Mouse (Mus musculus) midbrain, postnatal 0 days (tissue): Measurements from ENCODE around the gene Csf2rb2. TPM values are rescaled to one million over a fixed set of nuclear protein-coding genes. Genes with fewer than 3 reads are reported as not detected.

Experiments
- ATAC-seq: fragments of 200-750 bp; cut with Nextera tagmentation; 2 replicates; pipeline ENCODE4 v1.8.0; 2017; ENCODE audit warnings: moderate number of reproducible peaks, mild to moderate bottlenecking, moderate TSS enrichment, moderate library complexity; ENCODE audit not compliant: low FRiP score
- DNase-seq: peaks from one replicate; pipeline ENCODE4 v3.0.0-alpha.2; 2015; ENCODE audit warnings: low spot score
- H3K27ac ChIP-seq: fragments of 300-500 bp; sonication (generic); 2 replicates; pipeline ENCODE4 v1.5.1; 2014; ENCODE audit warnings: low read depth, mild to moderate bottlenecking, low read length, mixed read lengths
- H3K27me3 ChIP-seq: fragments of 300-500 bp; sonication (generic); 2 replicates; pipeline ENCODE4 v1.6.1; 2014; ENCODE audit warnings: low read length, control low read depth, mixed read lengths; ENCODE audit not compliant: insufficient read depth
- H3K36me3 ChIP-seq: fragments of 300-500 bp; sonication (generic); 2 replicates; pipeline ENCODE4 v1.6.1; 2014; ENCODE audit warnings: low read length, control low read depth, mixed read lengths; ENCODE audit not compliant: insufficient read depth
- H3K4me1 ChIP-seq: fragments of 300-500 bp; sonication (generic); 2 replicates; pipeline ENCODE4 v1.6.1; 2014; ENCODE audit warnings: mild to moderate bottlenecking, control low read depth, antibody characterized with exemption, low read length, mixed read lengths; ENCODE audit not compliant: insufficient read depth
- H3K4me2 ChIP-seq: fragments of 300-500 bp; sonication (generic); 2 replicates; pipeline ENCODE4 v1.6.1; 2014; ENCODE audit warnings: low read depth, mild to moderate bottlenecking, low read length, mixed read lengths; ENCODE audit not compliant: poor library complexity, severe bottlenecking
- H3K4me3 ChIP-seq: fragments of 300-500 bp; sonication (generic); 2 replicates; pipeline ENCODE4 v1.5.1; 2014; ENCODE audit warnings: low read depth, mild to moderate bottlenecking, low read length, moderate library complexity
- H3K9ac ChIP-seq: fragments of 300-500 bp; sonication (generic); replicated peaks from 2 replicates; pipeline ENCODE4 v1.6.1; 2014; ENCODE audit warnings: mild to moderate bottlenecking, low read length, moderate library complexity, mixed read lengths; ENCODE audit not compliant: poor library complexity, severe bottlenecking
- H3K9me3 ChIP-seq: fragments of 300-500 bp; sonication (generic); 2 replicates; pipeline ENCODE4 v1.6.1; 2016; ENCODE audit warnings: low read length, control low read depth
- CTCF ChIP-seq: IDR thresholded peaks from 2 replicates; pipeline ENCODE4 v1.5.1; 2016; ENCODE audit warnings: antibody characterized with exemption, mild to moderate bottlenecking
- WGBS: fragments of 180-500 bp; shearing (Covaris S2); extraction: QIAGEN DNeasy Blood & Tissue Kit; methylation state at CpG from one replicate; pipeline ENCODE4 v1.1.7; 2014; 5-methylcytosine and 5-hydroxymethylcytosine counted together
- polyA plus RNA-seq: library from polyadenylated mRNA; unstranded; fragments of >200 nt; fragmentation: Nextera tagmentation; extraction: Ambion mirVana; gene quantifications from 2 replicates; pipeline ENCODE4 v1.2.1, GENCODE M21; 2015
- total RNA-seq: library from RNA; depleted of rRNA; stranded (reverse); fragments of >200 nt; gene quantifications from 2 replicates; pipeline ENCODE4 v1.2.3, GENCODE M21; 2014

The Csf2rb2 gene
- total and polyA plus RNA-seq, 2 experiments from 2014 or later = 0.11 to 0.28 TPM

DNA sequence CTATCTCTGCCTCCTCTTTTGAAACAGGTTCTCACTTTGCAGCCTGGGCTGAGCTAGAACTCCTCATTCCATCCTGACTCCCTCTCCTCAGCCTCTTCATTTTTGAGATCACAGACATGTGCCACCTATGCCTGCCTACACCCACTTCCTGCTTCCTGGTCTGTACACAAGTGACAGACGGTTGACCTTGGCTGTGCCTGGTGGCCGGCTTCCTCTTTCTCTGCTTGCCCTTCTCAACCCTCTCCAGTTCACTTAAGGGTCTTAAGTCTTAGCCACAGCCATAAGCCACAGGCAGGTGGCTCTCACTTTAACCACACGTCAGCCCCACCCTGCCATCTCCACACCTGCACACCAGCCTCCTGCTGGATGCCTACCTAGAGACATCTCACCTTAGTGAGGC, 57.1 kb downstream of the Csf2rb2 start:
- Histone ChIP-seq H3K27ac (no peak overlapping the region), H3K27me3 (no peaks in the 10 kb centered on the region), H3K9me3 (no peaks in the 10 kb centered on the region), H3K36me3 (no peaks in the 10 kb centered on the region), H3K4me3 (no peak overlapping the region), H3K4me1 (no peaks in the 10 kb centered on the region), H3K9ac (no peak overlapping the region), H3K4me2 (no peak overlapping the region)
- no peak for DNase-seq
- 78% methylated on average over 3 of the region's 3 CpGs for WGBS
- ATAC-seq = no peak
- TF ChIP-seq CTCF = no peak

DNA sequence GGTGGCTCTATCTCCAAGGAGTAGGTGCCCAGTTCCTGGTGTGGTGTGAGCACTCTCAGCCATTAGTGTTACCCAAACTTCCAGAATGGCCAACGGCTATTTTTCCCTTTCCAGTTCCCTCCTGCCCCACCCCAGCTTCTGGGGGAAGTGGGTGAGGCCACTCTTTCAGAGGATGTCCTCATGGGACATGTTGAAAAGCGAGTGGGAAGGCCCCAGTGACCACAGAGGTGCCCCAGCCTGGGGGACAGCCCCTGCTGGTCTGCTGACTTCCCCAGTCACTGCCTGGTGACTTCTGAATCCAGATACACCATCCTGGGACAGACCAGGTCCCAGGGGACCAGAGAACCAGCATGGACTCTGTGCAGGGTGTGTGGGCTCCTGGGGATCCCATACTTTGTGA, 57.9 kb downstream of the Csf2rb2 start:
- Histone ChIP-seq H3K4me3 (no peak overlapping the region), H3K9ac (no peak overlapping the region)

DNA sequence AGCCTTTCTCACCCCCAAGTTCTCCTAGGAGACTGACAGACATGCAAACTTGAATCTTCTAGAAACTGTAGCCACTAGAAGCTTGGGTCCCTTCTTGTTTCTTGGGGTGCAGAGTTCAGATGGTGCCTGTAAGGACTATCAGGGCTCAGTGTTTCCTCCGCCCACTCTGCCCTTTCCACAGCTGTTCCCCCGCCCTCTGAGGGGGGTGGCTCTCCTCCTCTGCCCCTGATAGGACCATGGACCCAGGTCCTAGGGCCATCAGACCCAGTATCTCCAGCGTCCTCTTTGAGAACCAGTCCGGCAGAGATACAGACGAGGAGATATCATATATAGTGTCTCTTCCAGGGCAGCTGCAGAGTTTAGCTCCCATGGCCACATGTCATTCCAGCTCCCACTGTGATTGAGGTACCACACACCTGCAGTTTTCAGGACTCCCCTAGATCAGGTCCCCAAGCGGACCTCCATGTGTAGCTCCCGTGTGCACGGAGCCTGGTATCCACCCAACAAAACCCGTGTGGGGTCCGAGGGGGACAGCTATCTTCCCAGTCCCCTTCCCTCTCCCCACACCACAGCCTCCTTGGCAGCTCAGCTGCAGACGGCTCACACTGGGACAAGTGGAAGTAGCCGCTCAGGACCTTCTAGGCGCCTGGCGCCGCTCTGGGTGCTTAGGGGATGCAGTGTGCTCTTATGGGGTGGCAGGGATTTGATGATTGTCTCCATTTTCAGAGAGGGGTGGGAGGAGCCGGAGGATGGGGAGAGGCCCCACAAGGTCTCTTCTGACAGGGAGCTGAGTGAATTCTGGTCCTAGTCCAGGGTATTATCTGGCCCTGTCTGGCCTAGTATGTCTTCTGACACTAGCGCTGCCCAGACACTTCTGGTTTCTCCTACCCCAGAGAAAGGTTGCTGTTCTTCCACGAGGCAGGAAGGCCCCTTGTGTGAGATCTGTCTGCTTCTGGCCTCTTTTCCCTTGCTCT, 59.1 kb downstream of the Csf2rb2 start:
- Histone ChIP-seq H3K4me2 (no peak overlapping the region), H3K4me3 (no peak overlapping the region), H3K27me3 (no peaks in the 10 kb centered on the region), H3K9me3 (no peaks in the 10 kb centered on the region), H3K27ac (no peak overlapping the region), H3K9ac (no peak overlapping the region), H3K4me1 (no peaks in the 10 kb centered on the region), H3K36me3 (no peaks in the 10 kb centered on the region)
- DNase-seq (no peak), ATAC-seq (no peak)
- no peak for TF ChIP-seq CTCF
- WGBS = 83% methylated on average over 18 of the region's 18 CpGs

More for the DNA sequence above, 57.9 kb downstream of the Csf2rb2 start:
- no peak overlapping the region for H3K27ac ChIP-seq
- DNase-seq = no peak
- no peak for ATAC-seq
- no peaks in the 10 kb centered on the region for H3K9me3 ChIP-seq
- H3K4me1 ChIP-seq = no peaks in the 10 kb centered on the region
- H3K4me2 ChIP-seq = no peak overlapping the region
- TF ChIP-seq CTCF = no peak
- H3K27me3 ChIP-seq = no peaks in the 10 kb centered on the region
- H3K36me3 ChIP-seq = no peaks in the 10 kb centered on the region
- 59% methylated on average over 2 of the region's 2 CpGs for WGBS

DNA sequence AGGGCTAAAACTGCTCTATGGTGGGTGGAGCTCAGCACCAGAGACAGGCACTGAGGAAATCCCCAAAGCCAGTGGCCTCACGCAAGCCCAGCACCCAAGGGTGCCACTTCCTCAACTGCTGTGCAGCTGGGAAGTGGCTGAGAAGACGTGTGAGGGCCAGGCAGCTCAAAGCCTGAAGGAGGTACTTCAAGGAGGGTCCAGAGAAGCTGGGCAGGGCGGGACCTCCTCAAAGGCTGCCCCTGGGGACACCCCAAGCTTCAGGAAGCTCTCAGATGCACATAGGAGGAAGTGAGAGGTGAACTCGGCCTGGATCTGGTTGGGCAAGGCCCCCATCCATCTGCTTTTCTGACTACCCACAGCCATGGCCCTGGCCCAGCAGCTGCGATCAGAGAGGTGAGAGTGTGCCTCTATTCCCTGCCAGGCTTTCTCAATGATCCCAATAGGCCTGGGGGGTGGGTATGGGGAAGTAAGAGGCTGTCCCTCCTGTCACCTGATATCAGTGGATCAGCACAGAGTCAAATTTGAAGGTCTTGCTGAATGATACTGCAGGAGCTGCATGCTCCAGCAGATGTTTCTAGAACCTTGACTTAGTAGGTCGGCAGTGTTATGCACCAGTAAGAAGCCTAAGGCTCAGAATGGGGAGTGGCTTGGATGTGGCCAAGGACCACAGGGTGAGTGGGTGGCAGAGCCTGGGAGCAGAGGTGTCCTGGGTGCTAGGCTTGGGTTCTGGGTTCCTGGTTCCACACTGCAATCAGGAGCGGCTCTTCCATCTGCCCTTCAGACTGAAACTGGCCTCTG, 60.6 kb downstream of the Csf2rb2 start, which contains the start of gene Ncf4:
Ncf4 (plus strand) TSS at position 107 of the 798 bp plus-strand sequence.
- Histone ChIP-seq H3K4me2 (no peak within 1 kb of the TSS), H3K36me3 (no peaks in the 10 kb centered on the region), H3K27me3 (no peaks in the 10 kb centered on the region), H3K27ac (no peak within 1 kb of the TSS), H3K4me3 (no peak within 1 kb of the TSS), H3K9me3 (no peaks in the 10 kb centered on the region), H3K9ac (no peak within 1 kb of the TSS), H3K4me1 (no peaks in the 10 kb centered on the region)
- WGBS = 70% methylated on average over 7 of the region's 7 CpGs
- no peak for TF ChIP-seq CTCF
- no peak for ATAC-seq
- no peak for DNase-seq

DNA sequence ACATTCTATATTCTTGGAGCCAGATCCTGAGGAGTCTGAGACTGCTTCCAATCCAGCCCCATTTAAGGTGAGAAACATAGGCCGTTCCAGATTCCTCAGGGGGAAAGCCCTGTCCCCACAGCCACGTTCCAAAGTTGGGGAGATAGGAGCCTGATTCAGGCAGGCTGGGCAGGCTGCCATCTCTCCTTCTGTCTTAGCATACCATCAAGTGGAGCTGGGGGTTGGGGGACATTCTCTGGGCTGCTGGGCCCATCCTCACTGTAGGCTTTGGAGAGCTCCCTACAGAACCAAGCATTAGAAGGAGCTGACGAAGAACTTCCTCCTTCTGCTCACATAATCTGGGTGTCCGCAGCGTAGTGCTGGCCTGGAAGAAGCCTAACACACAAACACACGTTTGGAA, 61.7 kb downstream of the Csf2rb2 start:
- Histone ChIP-seq H3K9ac (no peak overlapping the region), H3K9me3 (no peaks in the 10 kb centered on the region), H3K27ac (no peak overlapping the region), H3K4me2 (no peak overlapping the region), H3K4me3 (no peak overlapping the region), H3K4me1 (no peaks in the 10 kb centered on the region), H3K36me3 (no peaks in the 10 kb centered on the region), H3K27me3 (no peaks in the 10 kb centered on the region)
- ATAC-seq (no peak), DNase-seq (no peak)
- no peak for TF ChIP-seq CTCF
- 69% methylated on average over 6 of the region's 6 CpGs for WGBS
